Mouse (Mus musculus): Measurements from ENCODE around the gene Rin2. TPM values are rescaled to one million over a fixed set of nuclear protein-coding genes. Genes with fewer than 3 reads are reported as not detected.

Rin2 gene
- polyA plus RNA-seq, 1 experiment = 3.5 TPM

DNA sequence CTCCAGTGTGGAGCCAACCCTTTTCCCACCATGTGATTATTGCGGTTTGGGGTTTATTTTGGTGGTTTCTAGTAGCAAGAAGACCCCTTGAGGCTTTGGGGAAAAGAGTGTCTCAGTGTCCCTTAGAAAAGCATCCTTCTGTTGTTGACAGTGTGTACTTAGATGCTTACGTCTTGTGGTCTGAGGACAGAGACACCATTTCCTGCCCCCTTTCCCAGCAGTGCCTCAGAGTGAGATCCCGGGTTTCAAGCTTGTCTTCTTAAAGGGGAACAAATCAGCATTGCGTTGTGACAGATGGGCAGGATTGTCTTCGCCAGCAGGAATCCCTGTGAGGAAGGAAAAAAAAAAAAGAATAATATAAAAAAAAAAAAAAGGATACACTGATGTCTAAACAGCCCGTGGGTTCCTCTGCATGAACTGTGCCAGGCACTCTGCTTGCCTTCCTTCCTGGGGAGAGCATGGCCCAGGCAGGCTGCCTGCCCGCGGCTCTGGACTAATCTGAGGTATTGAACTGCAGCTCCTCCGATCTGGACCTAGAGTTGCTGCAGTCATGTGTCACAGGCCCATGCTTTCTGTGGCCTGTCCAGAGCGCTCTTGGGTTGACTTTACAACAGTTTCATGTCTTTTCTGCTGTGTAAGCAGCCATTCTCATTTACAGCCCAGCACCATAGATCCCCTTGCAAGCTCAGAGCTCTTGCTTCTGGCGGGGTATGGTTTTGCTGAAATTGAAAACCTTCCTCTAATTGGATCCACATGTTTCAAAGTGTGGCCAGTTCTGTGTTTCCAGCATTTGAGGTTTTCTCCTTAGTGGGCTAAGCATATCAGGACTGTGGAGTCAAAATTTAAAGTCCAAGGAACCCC is 206.1 kb downstream of the Rin2 start:
- Histone ChIP-seq H3K4me3 (ENCODE audit: control insufficient read depth, low read depth, low read length) (no peak overlapping the region), H3K4me1 (ENCODE audit: control insufficient read depth, insufficient read depth, low read length) (peaks cover 11% of the 10 kb centered on the region), H3K36me3 (ENCODE audit: control insufficient read depth, insufficient read depth, low read length) (no peaks in the 10 kb centered on the region), H3K27ac (ENCODE audit: control insufficient read depth, insufficient read depth, low read depth, low read length) (no peak overlapping the region), H3K27me3 (ENCODE audit: control insufficient read depth, insufficient read depth, low read length) (no peaks in the 10 kb centered on the region)
- no peak for TF ChIP-seq CTCF (IDR thresholded peaks at IDR 0.05; ENCODE audit: control insufficient read depth, insufficient read depth, insufficient replicate concordance, low read depth, low read length)
- no peak for TF ChIP-seq POLR2A (IDR thresholded peaks at IDR 0.05; ENCODE audit: control insufficient read depth, low read depth, low read length)

DNA sequence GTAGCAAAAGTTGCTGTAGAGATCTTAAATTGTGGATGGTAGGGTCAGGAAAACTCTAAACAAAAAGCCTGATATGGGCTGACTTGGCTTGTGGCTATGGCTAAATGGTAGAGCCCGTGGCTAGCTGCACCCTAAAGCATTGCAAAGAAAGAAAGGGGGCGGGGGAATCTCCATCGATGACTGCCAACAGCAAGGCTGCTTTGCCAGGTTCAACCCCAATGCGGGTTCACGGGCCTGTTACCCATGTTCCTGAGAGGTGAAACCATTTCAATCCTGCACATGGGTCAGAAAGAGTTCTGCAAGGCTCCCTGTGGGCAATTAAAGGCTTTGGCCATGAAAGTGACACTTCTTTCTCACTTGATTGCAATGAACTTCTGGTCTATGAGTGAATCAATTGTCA is 206.9 kb downstream of the Rin2 start:
- Histone ChIP-seq H3K27ac (ENCODE audit: control insufficient read depth, insufficient read depth, low read depth, low read length) (no peak overlapping the region), H3K27me3 (ENCODE audit: control insufficient read depth, insufficient read depth, low read length) (no peaks in the 10 kb centered on the region), H3K4me1 (ENCODE audit: control insufficient read depth, insufficient read depth, low read length) (peaks cover 11% of the 10 kb centered on the region), H3K4me3 (ENCODE audit: control insufficient read depth, low read depth, low read length) (no peak overlapping the region), H3K36me3 (ENCODE audit: control insufficient read depth, insufficient read depth, low read length) (no peaks in the 10 kb centered on the region)
- TF ChIP-seq POLR2A (IDR thresholded peaks at IDR 0.05; ENCODE audit: control insufficient read depth, low read depth, low read length) (no peak), CTCF (IDR thresholded peaks at IDR 0.05; ENCODE audit: control insufficient read depth, insufficient read depth, insufficient replicate concordance, low read depth, low read length) (no peak)

DNA sequence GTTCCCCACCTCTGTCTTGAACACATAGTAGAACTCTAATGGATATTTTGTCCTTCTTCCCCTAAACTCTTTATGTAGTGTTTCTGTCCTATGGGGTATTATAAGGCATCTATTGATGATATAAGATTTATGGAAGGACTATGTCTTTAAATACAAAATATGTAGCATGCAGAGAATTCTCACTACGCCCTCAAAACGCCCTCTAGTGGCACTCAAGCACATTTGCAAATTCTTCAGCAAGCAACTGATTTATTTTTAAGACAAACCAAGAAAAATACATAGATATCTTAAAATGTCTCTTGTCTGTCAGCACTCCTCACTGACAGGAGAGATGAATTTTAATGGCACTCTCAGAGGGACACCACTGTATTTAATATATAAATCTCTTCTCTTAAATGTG is 207.4 kb downstream of the Rin2 start:
- H3K36me3 ChIP-seq (ENCODE audit: control insufficient read depth, insufficient read depth, low read length) = no peaks in the 10 kb centered on the region
- H3K27ac ChIP-seq (ENCODE audit: control insufficient read depth, insufficient read depth, low read depth, low read length) = no peak overlapping the region
- H3K4me3 ChIP-seq (ENCODE audit: control insufficient read depth, low read depth, low read length) = no peak overlapping the region
- H3K27me3 ChIP-seq (ENCODE audit: control insufficient read depth, insufficient read depth, low read length) = no peaks in the 10 kb centered on the region
- peaks cover 11% of the 10 kb centered on the region for H3K4me1 ChIP-seq (ENCODE audit: control insufficient read depth, insufficient read depth, low read length)
- TF ChIP-seq POLR2A (IDR thresholded peaks at IDR 0.05; ENCODE audit: control insufficient read depth, low read depth, low read length) (no peak), CTCF (IDR thresholded peaks at IDR 0.05; ENCODE audit: control insufficient read depth, insufficient read depth, insufficient replicate concordance, low read depth, low read length) (no peak)

DNA sequence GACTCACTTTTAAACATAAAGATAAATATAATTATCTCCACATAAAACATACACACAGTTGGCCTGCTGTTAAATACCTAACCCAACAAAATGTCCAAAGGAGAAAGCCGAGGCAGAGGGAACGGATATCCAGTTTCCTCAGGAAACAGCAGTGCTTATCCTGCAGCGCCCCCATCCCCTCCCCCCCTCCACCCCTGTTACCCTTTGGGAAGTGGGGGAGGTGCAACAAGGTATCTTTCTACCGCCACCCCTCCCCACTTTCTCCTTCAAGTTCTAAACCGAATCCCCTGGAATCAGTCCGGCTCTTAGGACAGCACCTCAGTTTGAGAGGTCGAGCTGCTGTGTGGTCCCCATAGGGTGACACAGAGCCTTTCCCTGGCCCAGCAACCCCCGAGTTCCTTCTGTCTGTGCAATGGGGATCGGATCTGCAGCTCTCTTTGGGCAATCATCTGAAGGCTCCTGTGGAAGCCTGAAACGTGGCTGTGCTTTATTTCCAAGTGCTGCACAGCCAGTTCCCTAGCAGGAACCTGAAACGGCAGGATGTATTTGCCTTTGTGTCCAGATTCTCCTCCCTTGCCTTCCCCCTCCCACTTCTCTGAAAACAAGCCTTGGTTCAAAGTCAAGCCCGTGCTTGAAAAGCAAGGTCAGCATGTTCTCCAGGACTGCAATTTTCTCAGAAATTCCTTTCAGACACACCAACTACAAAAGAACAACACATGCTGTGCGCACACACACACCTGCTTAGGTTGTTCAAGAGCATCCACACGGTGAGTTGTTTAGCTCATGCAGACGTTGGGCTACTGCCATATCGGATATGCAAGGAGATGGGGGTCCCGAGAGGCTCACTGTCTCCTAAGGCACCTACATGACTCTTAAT is 209.3 kb downstream of the Rin2 start:
- no peak overlapping the region for H3K4me3 ChIP-seq (ENCODE audit: control insufficient read depth, low read depth, low read length)
- no peaks in the 10 kb centered on the region for H3K36me3 ChIP-seq (ENCODE audit: control insufficient read depth, insufficient read depth, low read length)
- H3K27me3 ChIP-seq (ENCODE audit: control insufficient read depth, insufficient read depth, low read length) = no peaks in the 10 kb centered on the region
- TF ChIP-seq POLR2A (IDR thresholded peaks at IDR 0.05; ENCODE audit: control insufficient read depth, low read depth, low read length) (no peak), CTCF (IDR thresholded peaks at IDR 0.05; ENCODE audit: control insufficient read depth, insufficient read depth, insufficient replicate concordance, low read depth, low read length) (no peak)
- H3K27ac ChIP-seq (ENCODE audit: control insufficient read depth, insufficient read depth, low read depth, low read length) = peak overlapping the region; percentile 75
- H3K4me1 ChIP-seq (ENCODE audit: control insufficient read depth, insufficient read depth, low read length) = peaks cover 11% of the 10 kb centered on the region

DNA sequence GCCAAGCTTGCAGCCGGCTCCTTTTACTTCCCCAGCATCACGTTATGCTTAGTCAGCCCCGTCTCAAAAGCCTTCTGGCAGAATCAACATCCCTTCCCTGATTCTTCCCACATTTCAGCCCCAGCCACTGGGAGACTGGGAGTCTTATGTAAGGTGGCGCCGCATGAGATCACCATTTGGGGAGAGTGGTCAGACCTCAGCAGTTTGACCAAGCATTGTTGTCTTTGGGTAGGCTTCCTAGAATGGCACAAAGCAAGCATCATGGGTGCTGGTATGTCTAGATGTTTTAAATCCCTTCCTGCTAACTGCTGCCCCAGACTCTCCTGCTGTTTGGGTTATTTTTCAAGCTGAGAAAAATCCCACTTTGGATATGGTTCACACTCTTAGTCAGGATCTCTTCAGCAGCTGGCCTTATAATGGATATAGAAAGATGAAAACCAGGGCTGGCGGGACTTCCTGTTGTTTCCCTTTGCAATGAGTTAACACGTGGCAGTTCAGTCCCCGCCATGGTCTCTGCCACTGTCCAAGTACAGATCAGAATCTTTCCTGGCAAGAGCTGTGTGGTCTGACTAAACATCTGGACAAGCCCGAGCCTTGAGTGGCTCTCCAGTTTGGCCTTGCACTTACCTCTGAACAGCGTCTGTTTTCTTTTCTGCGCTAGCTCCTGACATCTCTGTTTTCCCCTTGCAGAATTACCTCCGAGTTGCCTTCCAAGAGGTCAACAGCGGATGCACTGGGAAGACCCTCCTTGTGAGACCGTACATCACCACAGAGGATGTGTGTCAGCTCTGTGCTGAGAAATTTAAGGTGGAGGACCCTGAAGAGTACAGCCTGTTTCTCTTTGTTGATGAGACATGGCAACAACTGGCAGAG is 210.1 kb downstream of the Rin2 start:
- H3K36me3 ChIP-seq (ENCODE audit: control insufficient read depth, insufficient read depth, low read length) = no peaks in the 10 kb centered on the region
- H3K4me3 ChIP-seq (ENCODE audit: control insufficient read depth, low read depth, low read length) = no peak overlapping the region
- H3K27ac ChIP-seq (ENCODE audit: control insufficient read depth, insufficient read depth, low read depth, low read length) = peak overlapping the region; percentile 75
- peaks cover 11% of the 10 kb centered on the region for H3K4me1 ChIP-seq (ENCODE audit: control insufficient read depth, insufficient read depth, low read length)
- no peaks in the 10 kb centered on the region for H3K27me3 ChIP-seq (ENCODE audit: control insufficient read depth, insufficient read depth, low read length)
- TF ChIP-seq CTCF (IDR thresholded peaks at IDR 0.05; ENCODE audit: control insufficient read depth, insufficient read depth, insufficient replicate concordance, low read depth, low read length) (no peak), POLR2A (IDR thresholded peaks at IDR 0.05; ENCODE audit: control insufficient read depth, low read depth, low read length) (no peak)

DNA sequence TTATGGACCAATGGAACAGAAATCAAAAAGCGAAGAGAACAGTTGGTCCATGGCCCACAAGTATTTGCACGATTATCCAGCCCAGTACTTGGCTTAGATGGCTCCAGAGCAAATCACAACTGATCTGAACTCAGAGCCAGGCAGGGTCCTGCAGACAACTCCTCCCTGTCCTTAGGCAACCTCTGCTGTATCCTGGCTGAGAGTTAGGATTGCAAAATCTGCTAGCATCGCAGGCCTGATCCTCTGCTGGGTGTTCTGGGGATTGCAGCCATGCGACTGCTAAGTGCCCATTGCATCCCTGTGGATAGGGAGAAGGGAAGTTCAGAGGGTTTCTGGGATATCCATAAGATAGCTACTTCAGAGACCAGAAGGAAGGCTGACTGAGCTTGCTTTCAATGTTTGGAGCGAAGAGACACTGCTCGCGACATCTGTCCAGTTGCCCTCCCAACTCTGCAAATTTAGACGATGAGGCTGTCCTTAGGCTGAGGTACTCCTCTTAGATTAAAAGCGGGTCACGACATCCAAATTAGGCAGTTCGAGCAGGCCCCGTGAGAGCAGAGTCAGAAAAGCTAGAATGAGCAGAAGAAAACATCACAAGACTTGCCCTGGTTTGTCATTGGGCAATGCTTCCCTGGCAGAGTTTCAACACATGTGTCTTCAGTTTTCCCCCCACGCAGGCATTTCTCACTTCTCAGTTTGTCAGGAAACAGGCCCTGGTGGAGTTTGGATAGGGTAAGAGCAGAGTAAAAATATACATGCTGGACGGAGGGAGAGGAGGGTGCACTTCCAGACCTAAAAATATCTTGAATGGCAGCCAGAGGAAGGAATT is 213.1 kb downstream of the Rin2 start:
- Histone ChIP-seq H3K4me3 (ENCODE audit: control insufficient read depth, low read depth, low read length) (no peak overlapping the region), H3K27ac (ENCODE audit: control insufficient read depth, insufficient read depth, low read depth, low read length) (peak overlapping the region; percentile 60), H3K36me3 (ENCODE audit: control insufficient read depth, insufficient read depth, low read length) (no peaks in the 10 kb centered on the region), H3K27me3 (ENCODE audit: control insufficient read depth, insufficient read depth, low read length) (no peaks in the 10 kb centered on the region), H3K4me1 (ENCODE audit: control insufficient read depth, insufficient read depth, low read length) (peaks cover 11% of the 10 kb centered on the region)
- TF ChIP-seq POLR2A (IDR thresholded peaks at IDR 0.05; ENCODE audit: control insufficient read depth, low read depth, low read length) = no peak
- peak; percentile 51; the same call in 1 of the 2 replicates for TF ChIP-seq CTCF (IDR thresholded peaks at IDR 0.05; ENCODE audit: control insufficient read depth, insufficient read depth, insufficient replicate concordance, low read depth, low read length)

All from testis, adult 2 months (tissue).